Mouse (Mus musculus): ENCODE results near the gene Zc3h4. TPM values are rescaled to one million over a fixed set of nuclear protein-coding genes. Genes with fewer than 3 reads are reported as not detected.
A peak's percentile ranks its signal among the peaks of the same experiment; 100 is the strongest.
"Not testable (repeated sequence)": the region's sequence is repeated elsewhere in the genome, so short reads cannot be mapped to it uniquely, and the experiment has no call there.

The Zc3h4 gene
- polyA plus RNA-seq, 1 experiment = 33.9 TPM

DNA sequence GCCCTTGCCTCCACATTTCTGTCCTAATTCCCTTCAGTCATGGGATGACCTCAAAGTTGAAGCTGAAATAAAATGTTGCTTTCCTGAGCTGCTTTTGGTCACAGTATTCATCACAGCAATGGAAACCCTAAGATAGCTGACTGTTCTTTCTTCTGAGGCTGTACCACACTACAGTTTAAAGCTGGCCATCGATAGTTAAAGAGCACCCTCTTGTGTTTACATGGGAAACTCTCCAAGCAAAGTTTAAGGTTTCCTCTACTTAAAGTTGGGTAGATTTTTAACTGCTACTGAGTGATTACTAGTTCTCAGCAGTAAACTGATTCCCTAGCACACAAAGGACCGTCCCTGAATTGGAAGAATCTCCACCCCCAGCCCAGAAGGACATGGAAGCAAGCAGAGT is 27.0 kb upstream of the Zc3h4 start:
- H3K4me1 ChIP-seq (ENCODE audit: control insufficient read depth, insufficient read depth, low read length) = no peaks in the 10 kb centered on the region
- TF ChIP-seq POLR2A (IDR thresholded peaks at IDR 0.05; ENCODE audit: extremely low read depth, insufficient read depth, low read length) = no peak
- 0 out of 2 replicates have a peak, but pooled peaks have one; percentile 17 for TF ChIP-seq CTCF (IDR thresholded peaks at IDR 0.05; ENCODE audit: extremely low read depth, insufficient read depth, low read length)
- H3K27ac ChIP-seq (ENCODE audit: insufficient read depth, low read length) = no peak overlapping the region
- H3K4me3 ChIP-seq (ENCODE audit: insufficient read depth, low read length) = no peak overlapping the region

GRCm38 (mm10) chr7:16374989-16375388 is 25.7 kb upstream of the Zc3h4 start:
- Histone ChIP-seq H3K27ac (ENCODE audit: insufficient read depth, low read length) (no peak overlapping the region), H3K4me3 (ENCODE audit: insufficient read depth, low read length) (no peak overlapping the region), H3K4me1 (ENCODE audit: control insufficient read depth, insufficient read depth, low read length) (no peaks in the 10 kb centered on the region)
- TF ChIP-seq POLR2A (IDR thresholded peaks at IDR 0.05; ENCODE audit: extremely low read depth, insufficient read depth, low read length) = no peak
- no peak for TF ChIP-seq CTCF (IDR thresholded peaks at IDR 0.05; ENCODE audit: extremely low read depth, insufficient read depth, low read length)

- H3K27ac ChIP-seq (ENCODE audit: insufficient read depth, low read length) = no peak overlapping the region
- no peaks in the 10 kb centered on the region for H3K4me1 ChIP-seq (ENCODE audit: control insufficient read depth, insufficient read depth, low read length)
- TF ChIP-seq POLR2A (IDR thresholded peaks at IDR 0.05; ENCODE audit: extremely low read depth, insufficient read depth, low read length) = no peak
- peak; percentile 59 for TF ChIP-seq CTCF (IDR thresholded peaks at IDR 0.05; ENCODE audit: extremely low read depth, insufficient read depth, low read length)
- H3K4me3 ChIP-seq (ENCODE audit: insufficient read depth, low read length) = no peak overlapping the region
Observed at GRCm38 (mm10) chr7:16376505-16376904, 24.2 kb upstream of the Zc3h4 start.

DNA sequence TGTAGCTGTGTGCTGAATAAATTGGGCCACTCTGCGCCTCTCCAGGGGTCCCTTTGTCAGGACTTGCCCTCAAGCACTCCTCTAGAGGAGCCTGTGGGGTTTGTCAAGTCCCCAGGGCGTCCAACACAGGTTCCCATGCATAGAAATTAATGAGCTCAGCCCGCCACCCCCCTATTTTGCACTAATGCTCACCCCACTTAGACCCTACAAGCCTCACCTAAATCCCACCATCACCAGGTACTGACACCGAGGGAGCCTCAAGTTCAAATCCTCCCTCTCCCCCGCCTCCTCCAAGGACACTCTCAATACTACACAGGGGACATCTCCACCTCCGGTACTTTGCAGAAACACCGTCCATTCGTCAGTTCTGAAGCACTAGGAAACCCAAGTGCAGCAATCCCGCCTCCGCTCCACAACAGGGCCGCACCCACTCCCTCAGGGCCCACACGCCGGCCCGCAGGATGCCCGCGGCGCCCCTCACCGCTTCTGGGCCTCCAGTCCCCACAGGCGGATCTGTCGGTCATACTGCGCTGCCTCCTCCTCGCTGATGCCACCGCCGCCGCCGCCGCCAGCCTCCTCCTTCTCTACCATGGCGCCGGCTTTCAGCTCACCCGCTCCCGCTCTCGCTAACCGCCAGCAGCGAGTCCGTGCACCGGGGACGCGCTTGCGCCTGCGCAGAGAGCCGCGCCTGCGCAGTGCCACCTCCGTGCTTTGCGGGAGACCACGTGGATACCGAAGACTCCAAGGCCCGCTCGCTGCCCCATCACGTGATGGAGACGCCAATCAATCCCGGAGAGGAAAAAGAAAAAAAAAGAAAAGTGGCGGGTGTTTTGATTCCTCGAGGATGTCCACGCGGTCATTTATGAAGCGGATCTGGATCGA is 13.3 kb upstream of the Zc3h4 start, which contains the start of gene Sae1:
Gene Sae1, minus strand, starts transcription at position 647 of the 882 bp plus-strand sequence.
- Histone ChIP-seq H3K4me3 (ENCODE audit: insufficient read depth, low read length) (peak within 1 kb of the TSS; percentile 50), H3K4me1 (ENCODE audit: control insufficient read depth, insufficient read depth, low read length) (peaks cover 2% of the 10 kb centered on the region; the same call in 1 of the 2 replicates), H3K27ac (ENCODE audit: insufficient read depth, low read length) (no peak within 1 kb of the TSS)
- TF ChIP-seq POLR2A (IDR thresholded peaks at IDR 0.05; ENCODE audit: extremely low read depth, insufficient read depth, low read length) (peak; percentile 71; the same call in 1 of the 2 replicates), CTCF (IDR thresholded peaks at IDR 0.05; ENCODE audit: extremely low read depth, insufficient read depth, low read length) (no peak)

DNA sequence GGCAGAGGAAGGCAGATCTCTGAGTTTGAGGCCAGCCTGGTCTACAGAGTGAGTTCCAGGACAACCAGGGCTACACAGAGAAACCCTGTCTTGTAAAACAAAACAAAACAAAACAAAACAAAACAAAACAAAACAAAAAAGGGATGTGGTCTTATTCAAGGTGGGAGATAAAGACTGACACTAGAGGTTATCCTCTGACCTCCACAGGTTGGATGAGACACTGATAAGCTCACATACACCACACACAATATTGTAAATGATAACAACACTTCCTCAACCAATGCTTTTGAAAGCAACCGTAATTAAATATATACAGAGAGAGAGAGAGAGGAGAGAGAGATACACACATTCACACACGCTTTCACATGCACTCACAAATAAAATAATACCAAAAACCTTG is 10.8 kb upstream of the Zc3h4 start:
- not testable (repeated sequence) for H3K27ac ChIP-seq (ENCODE audit: insufficient read depth, low read length); H3K4me3 ChIP-seq (ENCODE audit: insufficient read depth, low read length); H3K4me1 ChIP-seq (ENCODE audit: control insufficient read depth, insufficient read depth, low read length)

DNA sequence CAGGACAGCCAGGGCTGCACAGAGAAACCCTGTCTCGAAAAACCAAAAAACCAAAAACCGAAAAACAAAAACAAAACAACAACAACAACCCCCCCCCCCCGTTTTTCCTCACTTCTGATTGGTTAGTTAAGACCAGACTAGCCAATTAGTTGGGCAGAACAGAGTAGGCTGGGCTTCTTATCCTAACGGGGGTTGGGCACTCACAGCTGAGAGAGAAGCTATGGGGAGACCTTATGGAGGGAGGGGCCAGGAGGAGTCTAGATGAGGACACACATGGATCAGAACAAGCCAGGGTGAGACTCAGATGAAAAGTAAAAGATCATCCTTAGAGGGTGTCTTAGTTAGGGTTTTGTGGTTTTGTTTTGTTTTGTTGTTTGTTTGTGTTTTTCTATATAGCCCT is 7.8 kb upstream of the Zc3h4 start:
- no peaks in the 10 kb centered on the region for H3K4me1 ChIP-seq (ENCODE audit: control insufficient read depth, insufficient read depth, low read length)
- H3K4me3 ChIP-seq (ENCODE audit: insufficient read depth, low read length) = no peak overlapping the region
- TF ChIP-seq CTCF (IDR thresholded peaks at IDR 0.05; ENCODE audit: extremely low read depth, insufficient read depth, low read length) (no peak), POLR2A (IDR thresholded peaks at IDR 0.05; ENCODE audit: extremely low read depth, insufficient read depth, low read length) (no peak)
- no peak overlapping the region for H3K27ac ChIP-seq (ENCODE audit: insufficient read depth, low read length)

- TF ChIP-seq POLR2A (IDR thresholded peaks at IDR 0.05; ENCODE audit: extremely low read depth, insufficient read depth, low read length) (no peak), CTCF (IDR thresholded peaks at IDR 0.05; ENCODE audit: extremely low read depth, insufficient read depth, low read length) (peak; percentile 34; the same call in 1 of the 2 replicates)
- Histone ChIP-seq H3K4me1 (ENCODE audit: control insufficient read depth, insufficient read depth, low read length) (peaks cover 2% of the 10 kb centered on the region; the same call in 1 of the 2 replicates), H3K4me3 (ENCODE audit: insufficient read depth, low read length) (no peak overlapping the region), H3K27ac (ENCODE audit: insufficient read depth, low read length) (no peak overlapping the region)
Observed at GRCm38 (mm10) chr7:16395944-16396343, 4.8 kb upstream of the Zc3h4 start.

DNA sequence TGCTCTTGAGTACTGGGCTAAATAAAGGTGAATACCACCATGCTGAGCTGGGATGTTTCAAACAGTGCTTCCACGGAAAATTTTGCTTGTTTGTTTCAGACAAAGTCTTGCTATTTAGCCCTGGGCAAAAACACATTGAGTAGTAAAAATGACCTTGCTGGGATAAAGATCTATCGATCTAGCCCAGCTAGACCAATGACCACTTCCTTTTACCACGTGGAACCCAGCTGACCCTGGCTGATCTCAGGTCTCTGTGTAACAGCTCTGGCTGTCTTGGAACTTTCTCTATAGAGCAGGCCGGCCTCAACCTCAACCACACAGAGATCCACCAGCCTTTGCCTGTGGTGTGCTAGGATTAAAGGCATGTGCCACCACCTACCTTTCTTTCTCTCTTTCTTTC is 3.2 kb upstream of the Zc3h4 start:
- TF ChIP-seq POLR2A (IDR thresholded peaks at IDR 0.05; ENCODE audit: extremely low read depth, insufficient read depth, low read length) (no peak), CTCF (IDR thresholded peaks at IDR 0.05; ENCODE audit: extremely low read depth, insufficient read depth, low read length) (no peak)
- Histone ChIP-seq H3K4me3 (ENCODE audit: insufficient read depth, low read length) (no peak overlapping the region), H3K27ac (ENCODE audit: insufficient read depth, low read length) (no peak overlapping the region), H3K4me1 (ENCODE audit: control insufficient read depth, insufficient read depth, low read length) (peaks cover 2% of the 10 kb centered on the region; the same call in 1 of the 2 replicates)

DNA sequence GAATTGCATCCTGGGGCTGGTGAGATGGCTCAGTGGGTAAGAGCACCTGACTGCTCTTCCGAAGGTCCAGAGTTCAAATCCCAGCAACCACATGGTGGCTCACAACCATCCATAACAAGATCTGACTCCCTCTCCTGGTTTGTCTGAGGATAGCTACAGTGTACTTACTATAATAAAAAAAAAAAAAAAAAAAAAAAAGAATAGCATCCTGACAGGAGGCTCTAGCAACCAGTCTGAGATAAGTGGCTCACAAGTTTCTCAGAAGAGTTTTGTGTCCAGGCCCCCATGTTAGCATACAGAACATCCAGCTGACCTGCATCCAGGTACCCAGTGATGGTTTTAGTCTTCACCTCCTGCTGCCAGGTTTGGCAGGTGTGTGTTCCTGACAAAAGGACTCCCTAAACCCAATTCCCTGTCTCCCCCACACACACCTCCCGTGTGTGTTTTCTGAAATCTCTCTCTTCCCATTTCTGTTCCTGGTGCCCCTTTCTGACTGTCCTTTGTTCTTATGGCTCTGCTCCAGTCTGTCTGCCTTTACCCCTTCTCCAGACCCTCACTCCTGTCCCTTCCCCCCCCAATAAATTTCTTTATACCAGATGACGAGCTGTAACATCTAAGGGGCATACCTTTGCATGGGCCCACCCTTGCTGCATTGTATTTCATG is 2.2 kb upstream of the Zc3h4 start:
- Histone ChIP-seq H3K27ac (ENCODE audit: insufficient read depth, low read length) (peak overlapping the region; percentile 78; the same call in 1 of the 2 replicates), H3K4me1 (ENCODE audit: control insufficient read depth, insufficient read depth, low read length) (peaks cover 4% of the 10 kb centered on the region), H3K4me3 (ENCODE audit: insufficient read depth, low read length) (no peak overlapping the region)
- TF ChIP-seq CTCF (IDR thresholded peaks at IDR 0.05; ENCODE audit: extremely low read depth, insufficient read depth, low read length) (no peak), POLR2A (IDR thresholded peaks at IDR 0.05; ENCODE audit: extremely low read depth, insufficient read depth, low read length) (no peak)

Data from cortical plate, adult 2 months (tissue).